Mouse (Mus musculus) frontal cortex, postnatal 25 days (tissue): ENCODE measurements around the gene Ap2a2.

Experiments used
- DNase-seq, 2 experiments: peaks; one replicate each; pipeline ENCODE4 v3.0.0; 2022; ENCODE audit warnings: low spot score in 2 of 2

Ap2a2 gene

GRCm38 (mm10) chr7:141561682-141562391 is at the start of gene Ap2a2:
Gene Ap2a2 (plus strand): TSS chr7:141562173.
- peak; percentile 70 to 81 for DNase-seq

GRCm38 (mm10) chr7:141517638-141518037 is 44.3 kb upstream of the Ap2a2 start:
- DNase-seq, result no peak

GRCm38 (mm10) chr7:141518296-141518695 is 43.7 kb upstream of the Ap2a2 start:
- no peak for DNase-seq

GRCm38 (mm10) chr7:141518926-141519325 is 43.0 kb upstream of the Ap2a2 start:
- DNase-seq, result no peak

GRCm38 (mm10) chr7:141519795-141520194 is 42.2 kb upstream of the Ap2a2 start:
- DNase-seq, result no peak

- no peak for DNase-seq
Observed at GRCm38 (mm10) chr7:141523007-141523406, 39.0 kb upstream of the Ap2a2 start.

- no peak for DNase-seq
Observed at GRCm38 (mm10) chr7:141524271-141524670, 37.7 kb upstream of the Ap2a2 start.

- peak; percentile 57 to 63 for DNase-seq
Observed at GRCm38 (mm10) chr7:141524760-141525579, 37.0 kb upstream of the Ap2a2 start.

- no peak for DNase-seq
Observed at GRCm38 (mm10) chr7:141525580-141525925, 36.4 kb upstream of the Ap2a2 start.

- no peak for DNase-seq
Observed at GRCm38 (mm10) chr7:141535570-141535969, 26.4 kb upstream of the Ap2a2 start.

GRCm38 (mm10) chr7:141538852-141539555 is 23.0 kb upstream of the Ap2a2 start:
- no peak for DNase-seq

GRCm38 (mm10) chr7:141539556-141540311 is 22.2 kb upstream of the Ap2a2 start, which contains the start of gene Chid1:
Gene Chid1 (minus strand): TSS chr7:141539857.
- DNase-seq, result peak; percentile 91 to 93

GRCm38 (mm10) chr7:141540312-141541081 is 21.5 kb upstream of the Ap2a2 start:
- DNase-seq, result peak; percentile 43 to 61

- no peak for DNase-seq
Observed at GRCm38 (mm10) chr7:141541681-141542080, 20.3 kb upstream of the Ap2a2 start.

GRCm38 (mm10) chr7:141542588-141542987 is 19.4 kb upstream of the Ap2a2 start:
- DNase-seq, result no peak

- DNase-seq, result no peak
Observed at GRCm38 (mm10) chr7:141544654-141545053, 17.3 kb upstream of the Ap2a2 start.

GRCm38 (mm10) chr7:141549432-141550061 is 12.4 kb upstream of the Ap2a2 start:
- no peak for DNase-seq

- no peak for DNase-seq
Observed at GRCm38 (mm10) chr7:141550464-141550863, 11.5 kb upstream of the Ap2a2 start.

GRCm38 (mm10) chr7:141558329-141558776 is 3.6 kb upstream of the Ap2a2 start:
- DNase-seq, result no peak

GRCm38 (mm10) chr7:141558946-141559345 is 3.0 kb upstream of the Ap2a2 start:
- no peak for DNase-seq
